ENCODE assay signal across 23 mouse cellular contexts in genomic region chr4:100758265-100758898, GRCm38 (mm10). TPM values are rescaled to one million over a fixed set of nuclear protein-coding genes. Genes with fewer than 3 reads are reported as not detected.
A peak's percentile ranks its signal among the peaks of the same experiment; 100 is the strongest.
DNase-seq lines count a peak whose midpoint lies in the region; ATAC-seq lines count a peak whose summit lies in the region.
"Had no signal": no experiment of that assay in that cellular context is flagged by ENCODE, and none has a peak within 500 bp of the region (broad histone marks: within the 10 kb centered on the region; RNA-seq: fewer than 3 reads in every experiment).

No protein-coding gene starts in this region.

- no peak for ATAC-seq in embryonic facial prominence, embryonic 12.5 days (ENCODE audit: insufficient number of reproducible peaks, insufficient read depth, low FRiP score, low TSS enrichment)
- peak; percentile 67; the same call in 1 of the 2 replicates for ATAC-seq in limb, embryonic 13.5 days (ENCODE audit: low FRiP score, low read depth)
- peak; percentile 78; the same call in 1 of the 2 replicates for ATAC-seq in embryonic facial prominence, embryonic 15.5 days (ENCODE audit: insufficient number of reproducible peaks, low FRiP score, low TSS enrichment, low read depth)
- no peak for ATAC-seq in megakaryocyte progenitor cell, adult 5-6 weeks (replicated peaks; ENCODE audit: poor library complexity)
- ATAC-seq: forebrain, embryonic 14.5 days; forebrain, postnatal 0 days; hindbrain, embryonic 16.5 days; intestine, embryonic 15.5 days had no signal

- H3K4me3 ChIP-seq in embryonic facial prominence, embryonic 12.5 days = no peak overlapping the region
- no peak overlapping the region for H3K4me3 ChIP-seq in embryonic facial prominence, embryonic 10.5 days
- H3K4me3 ChIP-seq in limb, embryonic 13.5 days = no peak overlapping the region
- H3K4me3 ChIP-seq in limb, embryonic 10.5 days = no peak overlapping the region
- H3K4me3 ChIP-seq in embryonic facial prominence, embryonic 15.5 days (replicated peaks) = no peak overlapping the region
- H3K4me3 ChIP-seq: gastrocnemius, adult 2 months; heart, embryonic 13.5 days; intestine, embryonic 15.5 days had no signal

- no peaks in the 10 kb centered on the region for H3K36me3 ChIP-seq in embryonic facial prominence, embryonic 12.5 days
- no peaks in the 10 kb centered on the region for H3K36me3 ChIP-seq in embryonic facial prominence, embryonic 10.5 days (replicated peaks)
- no peaks in the 10 kb centered on the region for H3K36me3 ChIP-seq in limb, embryonic 13.5 days
- no peaks in the 10 kb centered on the region for H3K36me3 ChIP-seq in limb, embryonic 10.5 days
- no peaks in the 10 kb centered on the region for H3K36me3 ChIP-seq in embryonic facial prominence, embryonic 15.5 days
- H3K36me3 ChIP-seq: heart, embryonic 13.5 days; intestine, embryonic 15.5 days had no signal

- 67% methylated on average over 6 of the region's 6 CpGs for WGBS in embryonic facial prominence, embryonic 12.5 days
- 86% methylated on average over 6 of the region's 6 CpGs for WGBS in embryonic facial prominence, embryonic 10.5 days
- 64% methylated on average over 6 of the region's 6 CpGs for WGBS in limb, embryonic 13.5 days
- WGBS in limb, embryonic 10.5 days = 82% methylated on average over 6 of the region's 6 CpGs
- 51% methylated on average over 6 of the region's 6 CpGs for WGBS in embryonic facial prominence, embryonic 15.5 days

- H3K9me3 ChIP-seq in embryonic facial prominence, embryonic 12.5 days = no peaks in the 10 kb centered on the region
- H3K9me3 ChIP-seq in embryonic facial prominence, embryonic 10.5 days = no peaks in the 10 kb centered on the region
- no peaks in the 10 kb centered on the region for H3K9me3 ChIP-seq in limb, embryonic 13.5 days
- no peaks in the 10 kb centered on the region for H3K9me3 ChIP-seq in limb, embryonic 10.5 days (replicated peaks)
- H3K9me3 ChIP-seq in embryonic facial prominence, embryonic 15.5 days (replicated peaks) = no peaks in the 10 kb centered on the region
- H3K9me3 ChIP-seq: heart, embryonic 13.5 days; intestine, embryonic 15.5 days had no signal

- no peak overlapping the region for H3K4me2 ChIP-seq in embryonic facial prominence, embryonic 12.5 days (replicated peaks)
- H3K4me2 ChIP-seq in limb, embryonic 13.5 days (replicated peaks) = no peak overlapping the region
- H3K4me2 ChIP-seq in embryonic facial prominence, embryonic 15.5 days (replicated peaks) = no peak overlapping the region
- H3K4me2 ChIP-seq: heart, embryonic 13.5 days; intestine, embryonic 15.5 days had no signal

- no peak overlapping the region for H3K9ac ChIP-seq in embryonic facial prominence, embryonic 12.5 days
- H3K9ac ChIP-seq in limb, embryonic 13.5 days = no peak overlapping the region
- no peak overlapping the region for H3K9ac ChIP-seq in embryonic facial prominence, embryonic 15.5 days
- H3K9ac ChIP-seq: forebrain, postnatal 0 days; heart, embryonic 13.5 days; intestine, embryonic 15.5 days had no signal

- H3K27ac ChIP-seq in embryonic facial prominence, embryonic 12.5 days = 0 out of 2 replicates have a peak overlapping the region, but pooled peaks have one; percentile 57
- H3K27ac ChIP-seq in embryonic facial prominence, embryonic 10.5 days (replicated peaks) = no peak overlapping the region
- no peak overlapping the region for H3K27ac ChIP-seq in limb, embryonic 13.5 days
- no peak overlapping the region for H3K27ac ChIP-seq in limb, embryonic 10.5 days
- peak overlapping the region; percentile 18; the same call in 1 of the 2 replicates for H3K27ac ChIP-seq in embryonic facial prominence, embryonic 15.5 days (replicated peaks)
- H3K27ac ChIP-seq: gastrocnemius, adult 2 months; heart, embryonic 13.5 days; intestine, embryonic 15.5 days had no signal

- no peaks in the 10 kb centered on the region for H3K27me3 ChIP-seq in embryonic facial prominence, embryonic 12.5 days
- no peaks in the 10 kb centered on the region for H3K27me3 ChIP-seq in embryonic facial prominence, embryonic 10.5 days (replicated peaks; ENCODE audit: low read depth, poor library complexity, severe bottlenecking)
- no peaks in the 10 kb centered on the region for H3K27me3 ChIP-seq in limb, embryonic 13.5 days
- H3K27me3 ChIP-seq in limb, embryonic 10.5 days (ENCODE audit: low read depth, poor library complexity, severe bottlenecking) = no peaks in the 10 kb centered on the region
- H3K27me3 ChIP-seq in embryonic facial prominence, embryonic 15.5 days = no peaks in the 10 kb centered on the region
- H3K27me3 ChIP-seq: intestine, embryonic 15.5 days had no signal

- no peaks in the 10 kb centered on the region for H3K4me1 ChIP-seq in embryonic facial prominence, embryonic 12.5 days
- no peaks in the 10 kb centered on the region for H3K4me1 ChIP-seq in embryonic facial prominence, embryonic 10.5 days
- peaks cover 15% of the 10 kb centered on the region for H3K4me1 ChIP-seq in limb, embryonic 13.5 days
- H3K4me1 ChIP-seq in limb, embryonic 10.5 days = no peaks in the 10 kb centered on the region
- 0 out of 2 replicates have a peak, but pooled peaks cover 2% of the 10 kb centered on the region for H3K4me1 ChIP-seq in embryonic facial prominence, embryonic 15.5 days
- H3K4me1 ChIP-seq: heart, embryonic 13.5 days; intestine, embryonic 15.5 days had no signal

- no peak for DNase-seq in embryonic facial prominence, embryonic 10.5 days (ENCODE audit: low spot score)
- no peak for DNase-seq in limb, embryonic 10.5 days (ENCODE audit: low spot score)
- peak; percentile 14 for DNase-seq in ZHBTc4 (ENCODE audit: low read depth, low spot score)
- DNase-seq in embryo, embryonic 10 days (ENCODE audit: low spot score) = no peak
- DNase-seq: adrenal gland, postnatal 10 days; adrenal gland, postnatal 36 days; cerebellum, adult 18-20 months; cerebellum, adult 9-10 months; cerebellum, postnatal 14 days; forebrain, postnatal 0 days; gastrocnemius, adult 2 months; gastrocnemius, postnatal 14 days; heart, adult 18-20 months; heart, postnatal 14 days; heart, postnatal 4 days had no signal

RNA-seq across cellular contexts. Expression of gene Cachd1, which starts 18.1 kb away (rescaled TPM):
- polyA plus RNA-seq in embryonic facial prominence, embryonic 12.5 days (2016; fragmentation: Nextera tagmentation; extraction: Ambion mirVana) = 39.8 and 42.3 TPM in 2 replicates
- 20.6 and 24.5 TPM in 2 replicates for polyA plus RNA-seq in embryonic facial prominence, embryonic 10.5 days (2016; fragmentation: Nextera tagmentation; extraction: Ambion mirVana)
- 32.6 and 33.4 TPM in 2 replicates for polyA plus RNA-seq in limb, embryonic 13.5 days (2015; fragmentation: Nextera tagmentation; extraction: Ambion mirVana)
- polyA plus RNA-seq in limb, embryonic 10.5 days (2016; fragmentation: Nextera tagmentation; extraction: Ambion mirVana) = 43.3 and 44.9 TPM in 2 replicates
- polyA plus RNA-seq in embryonic facial prominence, embryonic 15.5 days (2015; fragmentation: Nextera tagmentation; extraction: Ambion mirVana) = 34.2 and 37.3 TPM in 2 replicates
- 1.1 and 4.2 TPM in 2 replicates for total RNA-seq in megakaryocyte progenitor cell, adult 5-6 weeks (2015)
- total RNA-seq in megakaryocyte progenitor cell, adult 5-6 weeks (2017) = 0.08 and 6.4 TPM in 2 replicates

Comparison
In these comparisons a context has a peak if more than half of its experiments do, and no peak if none do; other contexts are left out.
1. ATAC-seq: peak in limb, embryonic 13.5 days (single experiment) and embryonic facial prominence, embryonic 15.5 days (single experiment); none in embryonic facial prominence, embryonic 12.5 days (single experiment) and megakaryocyte progenitor cell, adult 5-6 weeks (single experiment).
2. H3K27ac ChIP-seq: peak in embryonic facial prominence, embryonic 12.5 days (single experiment) and embryonic facial prominence, embryonic 15.5 days (single experiment); none in embryonic facial prominence, embryonic 10.5 days (single experiment), limb, embryonic 13.5 days (single experiment) and limb, embryonic 10.5 days (single experiment).